Comparison of ENCODE assay signal across 8 mouse cellular contexts in genomic region chr6:82740269-82740668, GRCm38 (mm10). TPM values are rescaled to one million over a fixed set of nuclear protein-coding genes. Genes with fewer than 3 reads are reported as not detected.
DNase-seq lines count a peak whose midpoint lies in the region; ATAC-seq and TF ChIP-seq lines count a peak whose summit lies in the region.

No protein-coding gene starts in this region.

- H3K9ac ChIP-seq in intestine, embryonic 14.5 days (ENCODE audit: low read length): no peak overlapping the region
- no peak overlapping the region for H3K9ac ChIP-seq in midbrain, embryonic 12.5 days (replicated peaks)
- H3K9ac ChIP-seq in stomach, embryonic 15.5 days: no peak overlapping the region

- intact Hi-C loops in left cerebral cortex, postnatal 25 days (cut with DNase I): loop anchor here (1.0 kb wide), 2 partner anchors 141 to 231 kb away; no protein-coding TSS in a partner anchor

- peak; percentile 56; the same call in 1 of the 2 replicates for TF ChIP-seq CTCF in cerebellum, adult 2 months (IDR thresholded peaks at IDR 0.05; ENCODE audit: borderline replicate concordance, insufficient read depth, low read depth, low read length)

- H3K4me2 ChIP-seq in intestine, embryonic 14.5 days (ENCODE audit: low read length): no peak overlapping the region
- 0 out of 2 replicates have a peak overlapping the region, but pooled peaks have one; percentile 17 for H3K4me2 ChIP-seq in midbrain, embryonic 12.5 days (replicated peaks)
- H3K4me2 ChIP-seq in stomach, embryonic 15.5 days: 0 out of 2 replicates have a peak overlapping the region, but pooled peaks have one; percentile 35

- peak; percentile 88 for ATAC-seq in frontal cortex, adult (ENCODE audit: low TSS enrichment)
- peak; percentile 86 for ATAC-seq in intestine, embryonic 14.5 days (replicated peaks; ENCODE audit: low FRiP score, low TSS enrichment, low read depth)
- peak; percentile 35; the same call in 1 of the 2 replicates for ATAC-seq in midbrain, embryonic 12.5 days (ENCODE audit: low FRiP score, low read depth)
- peak; percentile 67; the same call in 1 of the 2 replicates for ATAC-seq in stomach, embryonic 15.5 days (ENCODE audit: insufficient read depth, low FRiP score, low read depth)

- no peaks in the 10 kb centered on the region for H3K9me3 ChIP-seq in intestine, embryonic 14.5 days (ENCODE audit: control insufficient read depth, low read length)
- no peaks in the 10 kb centered on the region for H3K9me3 ChIP-seq in midbrain, embryonic 12.5 days
- H3K9me3 ChIP-seq in stomach, embryonic 15.5 days: no peaks in the 10 kb centered on the region

- H3K27me3 ChIP-seq in cerebellum, adult 2 months (ENCODE audit: control insufficient read depth, insufficient read depth, low read length): no peaks in the 10 kb centered on the region
- no peaks in the 10 kb centered on the region for H3K27me3 ChIP-seq in intestine, embryonic 14.5 days (replicated peaks; ENCODE audit: control insufficient read depth, insufficient read depth, low read length)
- no peaks in the 10 kb centered on the region for H3K27me3 ChIP-seq in midbrain, embryonic 12.5 days
- H3K27me3 ChIP-seq in stomach, embryonic 15.5 days (replicated peaks): no peaks in the 10 kb centered on the region

- H3K4me3 ChIP-seq in cerebellum, adult 2 months (replicated peaks; ENCODE audit: insufficient read depth, low read depth, low read length): peak overlapping the region; percentile 27
- no peak overlapping the region for H3K4me3 ChIP-seq in intestine, embryonic 14.5 days (ENCODE audit: low read depth, low read length)
- no peak overlapping the region for H3K4me3 ChIP-seq in midbrain, embryonic 12.5 days
- H3K4me3 ChIP-seq in stomach, embryonic 15.5 days (replicated peaks): no peak overlapping the region

- TF ChIP-seq POLR2A in cerebellum, adult 2 months (IDR thresholded peaks at IDR 0.05; ENCODE audit: borderline replicate concordance, insufficient read depth, low read length): no peak

- no peak overlapping the region for H3K27ac ChIP-seq in cerebellum, adult 2 months (ENCODE audit: insufficient read depth, low read length)
- H3K27ac ChIP-seq in intestine, embryonic 14.5 days (ENCODE audit: low read depth): peak overlapping the region; percentile 19; the same call in 1 of the 2 replicates
- no peak overlapping the region for H3K27ac ChIP-seq in midbrain, embryonic 12.5 days (replicated peaks)
- H3K27ac ChIP-seq in stomach, embryonic 15.5 days: peak overlapping the region; percentile 8; the same call in 1 of the 2 replicates

- peaks cover 68% of the 10 kb centered on the region for H3K36me3 ChIP-seq in intestine, embryonic 14.5 days (ENCODE audit: control insufficient read depth, insufficient read depth, low read length)
- H3K36me3 ChIP-seq in midbrain, embryonic 12.5 days: peaks cover 28% of the 10 kb centered on the region
- peaks cover 19% of the 10 kb centered on the region for H3K36me3 ChIP-seq in stomach, embryonic 15.5 days

- 9% methylated on average over 6 of the region's 6 CpGs for WGBS in cerebellum, adult 2 months
- 24% methylated on average over 6 of the region's 6 CpGs for WGBS in intestine, embryonic 14.5 days
- 34% methylated on average over 6 of the region's 6 CpGs for WGBS in midbrain, embryonic 12.5 days
- WGBS in stomach, embryonic 15.5 days: 22% methylated on average over 6 of the region's 6 CpGs

- H3K4me1 ChIP-seq in cerebellum, adult 2 months (ENCODE audit: control insufficient read depth, insufficient read depth, low read length): no peaks in the 10 kb centered on the region
- H3K4me1 ChIP-seq in intestine, embryonic 14.5 days (replicated peaks; ENCODE audit: control insufficient read depth, insufficient read depth, low read length): 0 out of 2 replicates have a peak, but pooled peaks cover 4% of the 10 kb centered on the region
- H3K4me1 ChIP-seq in midbrain, embryonic 12.5 days: no peaks in the 10 kb centered on the region
- no peaks in the 10 kb centered on the region for H3K4me1 ChIP-seq in stomach, embryonic 15.5 days

- DNase-seq in right cerebral cortex, adult 18-20 months: peak; percentile 46
- no peak for DNase-seq in right cerebral cortex, postnatal 36 days (ENCODE audit: low spot score in 2 of 2)
- peak; percentile 46 to 61 for DNase-seq in cerebellum, adult 2 months
- peak; percentile 71 for DNase-seq in intestine, embryonic 14.5 days (ENCODE audit: low spot score)
- DNase-seq in left cerebral cortex, postnatal 25 days (ENCODE audit: low spot score in 2 of 2): peak; percentile 74 to 78

RNA-seq across cellular contexts. Expression of gene Hk2, which starts 34.0 kb away (rescaled TPM):
- polyA plus RNA-seq in cerebellum, adult 2 months (2012; rRNA removed): 6.3 and 6.4 TPM in 2 replicates
- polyA plus RNA-seq in intestine, embryonic 14.5 days (2014; fragmentation: Nextera tagmentation; extraction: Ambion mirVana): 31.9 and 32.3 TPM in 2 replicates
- total RNA-seq in left cerebral cortex, postnatal 25 days (2021): 1 to 10 TPM; 3.2 to 4.1 TPM
- 10.1 and 11.2 TPM in 2 replicates for polyA plus RNA-seq in midbrain, embryonic 12.5 days (2016; fragmentation: Nextera tagmentation; extraction: Ambion mirVana)
- polyA plus RNA-seq in stomach, embryonic 15.5 days (2015; fragmentation: Nextera tagmentation; extraction: Ambion mirVana): 22.3 and 23.8 TPM in 2 replicates

RNA-seq across cellular contexts. Expression of gene Pole4, which starts 35.1 kb away (rescaled TPM):
- 30.1 TPM in 2 replicates for polyA plus RNA-seq in cerebellum, adult 2 months (2012; rRNA removed)
- polyA plus RNA-seq in intestine, embryonic 14.5 days (2014; fragmentation: Nextera tagmentation; extraction: Ambion mirVana): 107 and 116 TPM in 2 replicates
- 10 to 100 TPM; 31.4 to 31.7 TPM for total RNA-seq in left cerebral cortex, postnatal 25 days (2021)
- polyA plus RNA-seq in midbrain, embryonic 12.5 days (2016; fragmentation: Nextera tagmentation; extraction: Ambion mirVana): 88.4 and 100 TPM in 2 replicates
- 98.5 and 110 TPM in 2 replicates for polyA plus RNA-seq in stomach, embryonic 15.5 days (2015; fragmentation: Nextera tagmentation; extraction: Ambion mirVana)

Comparison
In these comparisons a context has a peak if more than half of its experiments do, and no peak if none do; other contexts are left out.
1. DNase-seq: peak in right cerebral cortex, adult 18-20 months (single experiment), cerebellum, adult 2 months (2 of 2), intestine, embryonic 14.5 days (single experiment) and left cerebral cortex, postnatal 25 days (2 of 2); none in right cerebral cortex, postnatal 36 days (0 of 2).
2. H3K27ac ChIP-seq: peak in intestine, embryonic 14.5 days (single experiment) and stomach, embryonic 15.5 days (single experiment); none in cerebellum, adult 2 months (single experiment) and midbrain, embryonic 12.5 days (single experiment).
3. ATAC-seq: peak in every context shown above with its lines; median percentile 88 in frontal cortex, adult; 86 in intestine, embryonic 14.5 days; 67 in stomach, embryonic 15.5 days; 35 in midbrain, embryonic 12.5 days.